Mouse (Mus musculus) liver, embryonic 15.5 days (tissue): ENCODE data around the gene Myo1d. TPM values are rescaled to one million over a fixed set of nuclear protein-coding genes. Genes with fewer than 3 reads are reported as not detected.
"Not testable (repeated sequence)": the region's sequence is repeated elsewhere in the genome, so short reads cannot be mapped to it uniquely, and the experiment has no call there.

Experiments
- ATAC-seq: fragments of 200-750 bp; cut with Nextera tagmentation; 2 replicates; pipeline ENCODE4 v1.8.0; 2017; ENCODE audit warnings: moderate number of reproducible peaks, mild to moderate bottlenecking, moderate library complexity; ENCODE audit not compliant: insufficient read depth
- H3K27ac ChIP-seq: fragments of 300-500 bp; sonication (generic); replicated peaks from 2 replicates; pipeline ENCODE4 v1.5.1; 2015; ENCODE audit warnings: mild to moderate bottlenecking, inconsistent platforms
- H3K27me3 ChIP-seq: fragments of 300-500 bp; sonication (generic); 2 replicates; pipeline ENCODE4 v1.6.1; 2015; ENCODE audit warnings: mild to moderate bottlenecking, inconsistent platforms
- H3K36me3 ChIP-seq: fragments of 300-500 bp; sonication (generic); replicated peaks from 2 replicates; pipeline ENCODE4 v1.6.1; 2015; ENCODE audit warnings: moderate library complexity, mild to moderate bottlenecking, inconsistent platforms
- H3K4me1 ChIP-seq: fragments of 300-500 bp; sonication (generic); replicated peaks from 2 replicates; pipeline ENCODE4 v1.6.1; 2015; ENCODE audit warnings: inconsistent platforms
- H3K4me2 ChIP-seq: fragments of 300-500 bp; sonication (generic); 2 replicates; pipeline ENCODE4 v1.6.1; 2015; ENCODE audit warnings: moderate library complexity, mild to moderate bottlenecking, inconsistent platforms
- H3K4me3 ChIP-seq: fragments of 300-500 bp; sonication (generic); replicated peaks from 2 replicates; pipeline ENCODE4 v1.5.1; 2015; ENCODE audit warnings: mild to moderate bottlenecking, inconsistent platforms
- H3K9ac ChIP-seq: fragments of 300-500 bp; sonication (generic); 2 replicates; pipeline ENCODE4 v1.6.1; 2015; ENCODE audit warnings: moderate library complexity, mild to moderate bottlenecking, inconsistent platforms
- H3K9me3 ChIP-seq: fragments of 300-500 bp; sonication (generic); replicated peaks from 2 replicates; pipeline ENCODE4 v1.6.1; 2016; ENCODE audit warnings: inconsistent platforms
- WGBS: fragments of 180-500 bp; shearing (Covaris S2); methylation state at CpG from one replicate; pipeline ENCODE4 v1.1.7; 2015; ENCODE audit warnings: mixed read lengths; ENCODE audit not compliant: insufficient replicate concordance; 5-methylcytosine and 5-hydroxymethylcytosine counted together
- polyA plus RNA-seq: library from polyadenylated mRNA; unstranded; fragments of >200 nt; fragmentation: Nextera tagmentation; extraction: Ambion mirVana; gene quantifications from 2 replicates; pipeline ENCODE4 v1.2.1, GENCODE M21; 2015

Gene Myo1d
- polyA plus RNA-seq, 1 experiment from 2014 or later, result 8.6 TPM

- ATAC-seq, H3K27me3 ChIP-seq, H3K9ac ChIP-seq, H3K4me2 ChIP-seq, H3K27ac ChIP-seq, H3K9me3 ChIP-seq, H3K4me3 ChIP-seq, H3K4me1 ChIP-seq: not testable (repeated sequence)
- H3K36me3 ChIP-seq, result peaks cover 93% of the 10 kb centered on the region
- WGBS, result 78% methylated on average over 4 of the region's 4 CpGs
Observed at GRCm38 (mm10) chr11:80463605-80464130, 316.2 kb downstream of the Myo1d start.

GRCm38 (mm10) chr11:80453198-80453597 lies 326.6 kb downstream of the Myo1d start:
- 64% methylated on average over 1 of the region's 1 CpGs for WGBS
- H3K36me3 ChIP-seq, result peaks cover 83% of the 10 kb centered on the region
- no peak overlapping the region for H3K9ac ChIP-seq
- H3K27me3 ChIP-seq, result no peaks in the 10 kb centered on the region
- H3K27ac ChIP-seq, result no peak overlapping the region
- H3K9me3 ChIP-seq, result no peaks in the 10 kb centered on the region
- H3K4me3 ChIP-seq, result no peak overlapping the region
- no peaks in the 10 kb centered on the region for H3K4me1 ChIP-seq
- ATAC-seq, result no peak
- H3K4me2 ChIP-seq, result no peak overlapping the region

- H3K4me2 ChIP-seq, result no peak overlapping the region
- no peaks in the 10 kb centered on the region for H3K4me1 ChIP-seq
- 34% methylated on average over 3 of the region's 3 CpGs for WGBS
- no peak overlapping the region for H3K4me3 ChIP-seq
- H3K27me3 ChIP-seq, result no peaks in the 10 kb centered on the region
- no peak overlapping the region for H3K9ac ChIP-seq
- ATAC-seq, result no peak
- no peak overlapping the region for H3K27ac ChIP-seq
- H3K9me3 ChIP-seq, result no peaks in the 10 kb centered on the region
- H3K36me3 ChIP-seq, result peaks cover 83% of the 10 kb centered on the region
Observed at GRCm38 (mm10) chr11:80452242-80452641, 327.6 kb downstream of the Myo1d start.

- WGBS, result 86% methylated on average over 2 of the region's 2 CpGs
- no peak for ATAC-seq
Observed at GRCm38 (mm10) chr11:80449859-80450258, 330.0 kb downstream of the Myo1d start.

GRCm38 (mm10) chr11:80446916-80447315 lies 332.9 kb downstream of the Myo1d start:
- no peak for ATAC-seq
- Histone ChIP-seq H3K36me3 (peaks cover 84% of the 10 kb centered on the region), H3K4me2 (no peak overlapping the region), H3K4me1 (no peaks in the 10 kb centered on the region), H3K9ac (no peak overlapping the region), H3K4me3 (no peak overlapping the region), H3K27me3 (no peaks in the 10 kb centered on the region), H3K9me3 (no peaks in the 10 kb centered on the region), H3K27ac (no peak overlapping the region)
- WGBS, result 78% methylated on average over 3 of the region's 3 CpGs

More at GRCm38 (mm10) chr11:80449859-80450258, 330.0 kb downstream of the Myo1d start:
- H3K27ac ChIP-seq, result no peak overlapping the region
- H3K4me3 ChIP-seq, result no peak overlapping the region
- H3K27me3 ChIP-seq, result no peaks in the 10 kb centered on the region
- no peaks in the 10 kb centered on the region for H3K9me3 ChIP-seq
- H3K4me2 ChIP-seq, result no peak overlapping the region
- H3K4me1 ChIP-seq, result no peaks in the 10 kb centered on the region
- peaks cover 83% of the 10 kb centered on the region for H3K36me3 ChIP-seq
- H3K9ac ChIP-seq, result no peak overlapping the region

Other genes with a start within 250 kb of the Myo1d start
- 8.3 and 9.1 TPM in 2 replicates for gene Tmem98, start 30.1 kb upstream of the Myo1d start, polyA plus RNA-seq
- not detected in 2 replicates for gene Spaca3, start 78.3 kb upstream of the Myo1d start, polyA plus RNA-seq